Mouse (Mus musculus) hindbrain, embryonic 15.5 days (tissue): ENCODE results near the gene Ptpra. TPM values are rescaled to one million over a fixed set of nuclear protein-coding genes. Genes with fewer than 3 reads are reported as not detected.

Experiments
- ATAC-seq: fragments of 200-750 bp; cut with Nextera tagmentation; 2 replicates; pipeline ENCODE4 v1.8.0; 2017; ENCODE audit warnings: low read depth, moderate number of reproducible peaks, moderate TSS enrichment; ENCODE audit not compliant: low FRiP score
- H3K27ac ChIP-seq: fragments of 300-500 bp; sonication (generic); replicated peaks from 2 replicates; pipeline ENCODE4 v1.5.1; 2015; ENCODE audit warnings: mild to moderate bottlenecking, inconsistent platforms
- H3K27me3 ChIP-seq: fragments of 300-500 bp; sonication (generic); 2 replicates; pipeline ENCODE4 v1.6.1; 2015; ENCODE audit warnings: control low read depth, inconsistent platforms
- H3K36me3 ChIP-seq: fragments of 300-500 bp; sonication (generic); 2 replicates; pipeline ENCODE4 v1.6.1; 2015; ENCODE audit warnings: control low read depth, inconsistent platforms
- H3K4me1 ChIP-seq: fragments of 300-500 bp; sonication (generic); replicated peaks from 2 replicates; pipeline ENCODE4 v1.6.1; 2015; ENCODE audit warnings: control low read depth, inconsistent platforms
- H3K4me2 ChIP-seq: fragments of 300-500 bp; sonication (generic); 2 replicates; pipeline ENCODE4 v1.6.1; 2015; ENCODE audit warnings: moderate library complexity, mild to moderate bottlenecking, inconsistent platforms
- H3K4me3 ChIP-seq: fragments of 300-500 bp; sonication (generic); 2 replicates; pipeline ENCODE4 v1.5.1; 2015; ENCODE audit warnings: mild to moderate bottlenecking, inconsistent platforms
- H3K9ac ChIP-seq: fragments of 300-500 bp; sonication (generic); 2 replicates; pipeline ENCODE4 v1.6.1; 2015; ENCODE audit warnings: inconsistent platforms
- H3K9me3 ChIP-seq: fragments of 300-500 bp; sonication (generic); 2 replicates; pipeline ENCODE4 v1.6.1; 2016; ENCODE audit warnings: control low read depth, inconsistent platforms
- WGBS: fragments of 180-500 bp; shearing (Covaris S2); methylation state at CpG from one replicate; pipeline ENCODE4 v1.1.7; 2015; 5-methylcytosine and 5-hydroxymethylcytosine counted together
- polyA plus RNA-seq: library from polyadenylated mRNA; unstranded; fragments of >200 nt; fragmentation: Nextera tagmentation; extraction: Ambion mirVana; gene quantifications from 2 replicates; pipeline ENCODE4 v1.2.1, GENCODE M21; 2015

Gene Ptpra
- polyA plus RNA-seq, 1 experiment from 2014 or later: 145 TPM

GRCm38 (mm10) chr2:130450434-130450796 is 337 bp downstream of the Ptpra start:
- Histone ChIP-seq H3K9me3 (no peaks in the 10 kb centered on the region), H3K27me3 (0 out of 2 replicates have a peak, but pooled peaks cover 5% of the 10 kb centered on the region), H3K4me3 (peak overlapping the region; percentile 84), H3K4me2 (peak overlapping the region; percentile 87), H3K36me3 (no peaks in the 10 kb centered on the region), H3K9ac (peak overlapping the region; percentile 88), H3K27ac (peak overlapping the region; percentile 89), H3K4me1 (peaks cover 46% of the 10 kb centered on the region)
- peak; percentile 87 for ATAC-seq
- WGBS: under 1% methylated on average over 37 of the region's 47 CpGs

- Histone ChIP-seq H3K9me3 (no peaks in the 10 kb centered on the region), H3K36me3 (no peaks in the 10 kb centered on the region), H3K27me3 (0 out of 2 replicates have a peak, but pooled peaks cover 5% of the 10 kb centered on the region), H3K27ac (0 out of 2 replicates have a peak overlapping the region, but pooled peaks have one; percentile 89), H3K4me2 (peak overlapping the region; percentile 87), H3K4me1 (peaks cover 51% of the 10 kb centered on the region), H3K9ac (peak overlapping the region; percentile 88), H3K4me3 (peak overlapping the region; percentile 84)
- ATAC-seq: no peak
- WGBS: 64% methylated on average over 14 of the region's 14 CpGs
Measured at GRCm38 (mm10) chr2:130451086-130451726, 1.1 kb downstream of the Ptpra start.

- Histone ChIP-seq H3K9ac (peak overlapping the region; percentile 88), H3K4me1 (peaks cover 51% of the 10 kb centered on the region), H3K4me2 (peak overlapping the region; percentile 87), H3K27me3 (0 out of 2 replicates have a peak, but pooled peaks cover 5% of the 10 kb centered on the region), H3K4me3 (peak overlapping the region; percentile 84), H3K27ac (no peak overlapping the region), H3K36me3 (no peaks in the 10 kb centered on the region), H3K9me3 (no peaks in the 10 kb centered on the region)
- WGBS: 56% methylated on average over 3 of the region's 3 CpGs
- no peak for ATAC-seq
Measured at GRCm38 (mm10) chr2:130451727-130452090, 1.6 kb downstream of the Ptpra start.

GRCm38 (mm10) chr2:130452266-130452665 is 2.2 kb downstream of the Ptpra start:
- Histone ChIP-seq H3K27me3 (0 out of 2 replicates have a peak, but pooled peaks cover 5% of the 10 kb centered on the region), H3K27ac (no peak overlapping the region), H3K9me3 (no peaks in the 10 kb centered on the region), H3K4me3 (no peak overlapping the region), H3K36me3 (no peaks in the 10 kb centered on the region), H3K4me2 (peak overlapping the region; percentile 87), H3K9ac (no peak overlapping the region; the same call in 1 of the 2 replicates), H3K4me1 (peaks cover 53% of the 10 kb centered on the region)
- 65% methylated on average over 2 of the region's 2 CpGs for WGBS
- no peak for ATAC-seq

- no peaks in the 10 kb centered on the region for H3K36me3 ChIP-seq
- H3K27ac ChIP-seq: no peak overlapping the region
- H3K27me3 ChIP-seq: no peaks in the 10 kb centered on the region
- no peak overlapping the region for H3K9ac ChIP-seq
- peaks cover 54% of the 10 kb centered on the region for H3K4me1 ChIP-seq
- 70% methylated on average over 6 of the region's 6 CpGs for WGBS
- no peak overlapping the region for H3K4me3 ChIP-seq
- no peak for ATAC-seq
- H3K4me2 ChIP-seq: no peak overlapping the region
- H3K9me3 ChIP-seq: no peaks in the 10 kb centered on the region
Measured at GRCm38 (mm10) chr2:130453421-130453820, 3.3 kb downstream of the Ptpra start.

- Histone ChIP-seq H3K36me3 (no peaks in the 10 kb centered on the region), H3K27ac (0 out of 2 replicates have a peak overlapping the region, but pooled peaks have one; percentile 14), H3K9ac (no peak overlapping the region), H3K4me2 (no peak overlapping the region), H3K4me1 (peaks cover 45% of the 10 kb centered on the region), H3K27me3 (no peaks in the 10 kb centered on the region), H3K9me3 (no peaks in the 10 kb centered on the region), H3K4me3 (no peak overlapping the region)
- ATAC-seq: no peak
- WGBS: 74% methylated on average over 6 of the region's 6 CpGs
Measured at GRCm38 (mm10) chr2:130454748-130455370, 4.8 kb downstream of the Ptpra start.

GRCm38 (mm10) chr2:130457871-130458270 is 7.8 kb downstream of the Ptpra start:
- 86% methylated on average over 3 of the region's 3 CpGs for WGBS
- Histone ChIP-seq H3K36me3 (no peaks in the 10 kb centered on the region), H3K4me2 (no peak overlapping the region), H3K4me3 (no peak overlapping the region), H3K4me1 (peaks cover 27% of the 10 kb centered on the region), H3K27ac (no peak overlapping the region), H3K9me3 (no peaks in the 10 kb centered on the region), H3K27me3 (no peaks in the 10 kb centered on the region), H3K9ac (no peak overlapping the region)
- no peak for ATAC-seq

GRCm38 (mm10) chr2:130459576-130459975 is 9.5 kb downstream of the Ptpra start:
- H3K9ac ChIP-seq: no peak overlapping the region
- WGBS: 91% methylated on average over 3 of the region's 3 CpGs
- H3K9me3 ChIP-seq: no peaks in the 10 kb centered on the region
- no peak for ATAC-seq
- no peak overlapping the region for H3K4me2 ChIP-seq
- no peaks in the 10 kb centered on the region for H3K36me3 ChIP-seq
- H3K4me3 ChIP-seq: no peak overlapping the region
- peaks cover 18% of the 10 kb centered on the region for H3K4me1 ChIP-seq
- H3K27me3 ChIP-seq: no peaks in the 10 kb centered on the region
- H3K27ac ChIP-seq: no peak overlapping the region

GRCm38 (mm10) chr2:130461287-130462071 is 11.4 kb downstream of the Ptpra start:
- WGBS: 82% methylated on average over 15 of the region's 15 CpGs
- Histone ChIP-seq H3K27me3 (no peaks in the 10 kb centered on the region), H3K4me2 (no peak overlapping the region), H3K9me3 (no peaks in the 10 kb centered on the region), H3K27ac (no peak overlapping the region), H3K36me3 (no peaks in the 10 kb centered on the region), H3K4me3 (no peak overlapping the region), H3K4me1 (0 out of 2 replicates have a peak, but pooled peaks cover 7% of the 10 kb centered on the region), H3K9ac (no peak overlapping the region)
- no peak for ATAC-seq

GRCm38 (mm10) chr2:130466438-130466837 is 16.4 kb downstream of the Ptpra start:
- Histone ChIP-seq H3K27ac (no peak overlapping the region), H3K9ac (no peak overlapping the region), H3K4me3 (no peak overlapping the region), H3K4me1 (peaks cover 21% of the 10 kb centered on the region; the same call in 1 of the 2 replicates), H3K27me3 (no peaks in the 10 kb centered on the region), H3K9me3 (no peaks in the 10 kb centered on the region), H3K4me2 (no peak overlapping the region), H3K36me3 (no peaks in the 10 kb centered on the region)
- ATAC-seq: no peak
- WGBS: 93% methylated on average over 1 of the region's 1 CpGs

GRCm38 (mm10) chr2:130469366-130469765 is 19.3 kb downstream of the Ptpra start:
- Histone ChIP-seq H3K27me3 (no peaks in the 10 kb centered on the region), H3K9me3 (no peaks in the 10 kb centered on the region), H3K4me2 (no peak overlapping the region), H3K4me1 (peaks cover 21% of the 10 kb centered on the region; the same call in 1 of the 2 replicates), H3K36me3 (no peaks in the 10 kb centered on the region), H3K4me3 (no peak overlapping the region), H3K9ac (no peak overlapping the region), H3K27ac (no peak overlapping the region)
- ATAC-seq: peak; percentile 61; the same call in 1 of the 2 replicates
- WGBS: 14% methylated on average over 4 of the region's 4 CpGs

GRCm38 (mm10) chr2:130469935-130470334 is 19.9 kb downstream of the Ptpra start:
- Histone ChIP-seq H3K4me3 (no peak overlapping the region), H3K36me3 (no peaks in the 10 kb centered on the region), H3K9ac (no peak overlapping the region), H3K4me2 (no peak overlapping the region), H3K9me3 (no peaks in the 10 kb centered on the region), H3K27me3 (no peaks in the 10 kb centered on the region), H3K4me1 (peaks cover 21% of the 10 kb centered on the region; the same call in 1 of the 2 replicates), H3K27ac (peak overlapping the region; percentile 12; the same call in 1 of the 2 replicates)
- ATAC-seq: no peak
- WGBS: 53% methylated on average over 2 of the region's 2 CpGs
